Mouse (Mus musculus): ENCODE data around the gene Tmem229b. TPM values are rescaled to one million over a fixed set of nuclear protein-coding genes. Genes with fewer than 3 reads are reported as not detected.
A peak's percentile ranks its signal among the peaks of the same experiment; 100 is the strongest.

The Tmem229b gene
- polyA plus RNA-seq, 1 experiment from 2014 or later = 2.6 TPM

GRCm38 (mm10) chr12:79006076-79006475 is 1.4 kb downstream of the Tmem229b start:
- no peak for ATAC-seq (ENCODE audit: extremely low read depth, insufficient number of reproducible peaks, low FRiP score, low TSS enrichment)

DNA sequence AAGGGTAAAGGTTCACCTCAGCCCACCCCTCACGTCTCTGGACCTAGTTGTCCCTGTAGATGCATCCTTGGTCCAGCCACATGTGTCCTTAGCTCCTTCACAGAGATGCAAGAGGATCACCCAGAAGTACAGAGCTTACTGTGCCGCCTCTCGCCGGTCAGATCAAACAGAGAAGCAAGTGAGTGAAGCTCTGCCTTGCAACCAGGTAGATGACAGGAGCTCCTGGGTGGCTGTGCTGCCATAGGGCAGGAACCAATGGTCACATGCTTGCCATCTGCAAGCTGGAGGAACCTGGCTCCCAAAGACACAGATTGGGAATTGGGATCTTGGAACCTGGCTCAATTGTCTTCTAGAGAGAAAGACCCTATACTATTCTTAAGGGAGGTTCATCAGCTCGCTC is 2.0 kb downstream of the Tmem229b start:
- no peak overlapping the region for H3K4me2 ChIP-seq
- 73% methylated on average over 5 of the region's 5 CpGs for WGBS
- H3K4me3 ChIP-seq = no peak overlapping the region
- H3K27me3 ChIP-seq (replicated peaks) = peaks cover 42% of the 10 kb centered on the region
- peaks cover 9% of the 10 kb centered on the region for H3K4me1 ChIP-seq
- H3K9me3 ChIP-seq = no peaks in the 10 kb centered on the region
- no peak overlapping the region for H3K27ac ChIP-seq (replicated peaks)
- no peaks in the 10 kb centered on the region for H3K36me3 ChIP-seq
- ATAC-seq (ENCODE audit: extremely low read depth, insufficient number of reproducible peaks, low FRiP score, low TSS enrichment) = no peak
- no peak overlapping the region for H3K9ac ChIP-seq

More at GRCm38 (mm10) chr12:79006076-79006475, 1.4 kb downstream of the Tmem229b start:
- 35% methylated on average over 9 of the region's 9 CpGs for WGBS
- no peaks in the 10 kb centered on the region for H3K9me3 ChIP-seq
- peak overlapping the region; percentile 95 for H3K4me2 ChIP-seq
- H3K4me3 ChIP-seq = peak overlapping the region; percentile 97
- peaks cover 42% of the 10 kb centered on the region for H3K27me3 ChIP-seq (replicated peaks)
- no peak overlapping the region for H3K27ac ChIP-seq (replicated peaks)
- peak overlapping the region; percentile 89 for H3K9ac ChIP-seq
- H3K4me1 ChIP-seq = peaks cover 15% of the 10 kb centered on the region
- no peaks in the 10 kb centered on the region for H3K36me3 ChIP-seq

DNA sequence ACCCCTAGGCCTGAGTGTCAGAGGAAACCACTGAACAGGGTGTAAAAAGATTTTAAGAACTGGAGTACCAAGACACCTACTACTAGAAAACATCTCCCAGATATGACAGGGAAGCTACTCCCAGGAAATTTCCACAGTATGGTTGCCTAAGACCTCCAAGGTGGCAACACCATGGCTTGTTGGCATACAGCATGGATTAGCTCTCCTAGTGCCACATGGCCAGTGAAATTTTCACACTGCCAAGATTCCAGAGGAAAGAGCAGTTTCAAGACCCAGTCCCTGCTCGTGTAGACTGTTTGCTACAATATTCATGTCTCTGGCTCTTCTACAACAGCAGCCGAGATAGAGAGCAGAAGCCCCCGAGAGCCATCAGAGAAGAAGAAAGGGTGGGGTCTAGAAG is 4.4 kb downstream of the Tmem229b start:
- Histone ChIP-seq H3K27me3 (replicated peaks) (peaks cover 41% of the 10 kb centered on the region), H3K27ac (replicated peaks) (no peak overlapping the region), H3K9me3 (no peaks in the 10 kb centered on the region), H3K9ac (no peak overlapping the region), H3K4me2 (no peak overlapping the region), H3K36me3 (no peaks in the 10 kb centered on the region), H3K4me3 (no peak overlapping the region), H3K4me1 (peaks cover 9% of the 10 kb centered on the region)
- WGBS = 86% methylated on average over 3 of the region's 3 CpGs
- no peak for ATAC-seq (ENCODE audit: extremely low read depth, insufficient number of reproducible peaks, low FRiP score, low TSS enrichment)

- H3K9ac ChIP-seq = no peak overlapping the region
- H3K9me3 ChIP-seq = no peaks in the 10 kb centered on the region
- 74% methylated on average over 5 of the region's 5 CpGs for WGBS
- no peak for ATAC-seq (ENCODE audit: extremely low read depth, insufficient number of reproducible peaks, low FRiP score, low TSS enrichment)
- H3K4me3 ChIP-seq = no peak overlapping the region
- no peak overlapping the region for H3K27ac ChIP-seq (replicated peaks)
- H3K27me3 ChIP-seq (replicated peaks) = peaks cover 44% of the 10 kb centered on the region
- no peak overlapping the region for H3K4me2 ChIP-seq
- H3K36me3 ChIP-seq = no peaks in the 10 kb centered on the region
- peaks cover 8% of the 10 kb centered on the region for H3K4me1 ChIP-seq
These were observed 5.0 kb downstream of the Tmem229b start for GRCm38 (mm10) chr12:79002406-79002805.

- Histone ChIP-seq H3K9ac (no peak overlapping the region), H3K9me3 (no peaks in the 10 kb centered on the region), H3K27me3 (replicated peaks) (peaks cover 11% of the 10 kb centered on the region; the same call in 1 of the 2 replicates), H3K4me2 (no peak overlapping the region), H3K4me3 (no peak overlapping the region), H3K4me1 (no peaks in the 10 kb centered on the region), H3K27ac (replicated peaks) (no peak overlapping the region), H3K36me3 (no peaks in the 10 kb centered on the region)
- no peak for ATAC-seq (ENCODE audit: extremely low read depth, insufficient number of reproducible peaks, low FRiP score, low TSS enrichment)
- WGBS = 37% methylated on average over 6 of the region's 7 CpGs
These were observed 10.7 kb downstream of the Tmem229b start for GRCm38 (mm10) chr12:78996711-78997110.

GRCm38 (mm10) chr12:78996271-78996670 is 11.2 kb downstream of the Tmem229b start:
- H3K4me3 ChIP-seq = no peak overlapping the region
- no peaks in the 10 kb centered on the region for H3K4me1 ChIP-seq
- WGBS = 82% methylated on average over 4 of the region's 4 CpGs
- no peaks in the 10 kb centered on the region for H3K9me3 ChIP-seq
- H3K9ac ChIP-seq = no peak overlapping the region
- ATAC-seq (ENCODE audit: extremely low read depth, insufficient number of reproducible peaks, low FRiP score, low TSS enrichment) = no peak
- H3K36me3 ChIP-seq = no peaks in the 10 kb centered on the region
- no peak overlapping the region for H3K4me2 ChIP-seq
- peaks cover 11% of the 10 kb centered on the region; the same call in 1 of the 2 replicates for H3K27me3 ChIP-seq (replicated peaks)
- no peak overlapping the region for H3K27ac ChIP-seq (replicated peaks)

GRCm38 (mm10) chr12:78987581-78988081 is 19.8 kb downstream of the Tmem229b start:
- WGBS = 51% methylated on average over 9 of the region's 9 CpGs
- Histone ChIP-seq H3K36me3 (no peaks in the 10 kb centered on the region), H3K27me3 (replicated peaks) (peaks cover 9% of the 10 kb centered on the region; the same call in 1 of the 2 replicates), H3K27ac (replicated peaks) (no peak overlapping the region), H3K4me3 (no peak overlapping the region), H3K9ac (no peak overlapping the region), H3K4me2 (no peak overlapping the region), H3K9me3 (no peaks in the 10 kb centered on the region), H3K4me1 (peaks cover 15% of the 10 kb centered on the region)
- ATAC-seq (ENCODE audit: extremely low read depth, insufficient number of reproducible peaks, low FRiP score, low TSS enrichment) = no peak

GRCm38 (mm10) chr12:78984035-78984432 is 23.4 kb downstream of the Tmem229b start:
- no peak for ATAC-seq (ENCODE audit: extremely low read depth, insufficient number of reproducible peaks, low FRiP score, low TSS enrichment)
- no peaks in the 10 kb centered on the region; the same call in 1 of the 2 replicates for H3K27me3 ChIP-seq (replicated peaks)
- H3K4me2 ChIP-seq = no peak overlapping the region
- WGBS = 23% methylated on average over 3 of the region's 3 CpGs
- no peak overlapping the region for H3K27ac ChIP-seq (replicated peaks)
- H3K9ac ChIP-seq = no peak overlapping the region
- H3K36me3 ChIP-seq = no peaks in the 10 kb centered on the region
- peaks cover 4% of the 10 kb centered on the region for H3K9me3 ChIP-seq
- H3K4me3 ChIP-seq = no peak overlapping the region
- H3K4me1 ChIP-seq = peaks cover 15% of the 10 kb centered on the region

DNA sequence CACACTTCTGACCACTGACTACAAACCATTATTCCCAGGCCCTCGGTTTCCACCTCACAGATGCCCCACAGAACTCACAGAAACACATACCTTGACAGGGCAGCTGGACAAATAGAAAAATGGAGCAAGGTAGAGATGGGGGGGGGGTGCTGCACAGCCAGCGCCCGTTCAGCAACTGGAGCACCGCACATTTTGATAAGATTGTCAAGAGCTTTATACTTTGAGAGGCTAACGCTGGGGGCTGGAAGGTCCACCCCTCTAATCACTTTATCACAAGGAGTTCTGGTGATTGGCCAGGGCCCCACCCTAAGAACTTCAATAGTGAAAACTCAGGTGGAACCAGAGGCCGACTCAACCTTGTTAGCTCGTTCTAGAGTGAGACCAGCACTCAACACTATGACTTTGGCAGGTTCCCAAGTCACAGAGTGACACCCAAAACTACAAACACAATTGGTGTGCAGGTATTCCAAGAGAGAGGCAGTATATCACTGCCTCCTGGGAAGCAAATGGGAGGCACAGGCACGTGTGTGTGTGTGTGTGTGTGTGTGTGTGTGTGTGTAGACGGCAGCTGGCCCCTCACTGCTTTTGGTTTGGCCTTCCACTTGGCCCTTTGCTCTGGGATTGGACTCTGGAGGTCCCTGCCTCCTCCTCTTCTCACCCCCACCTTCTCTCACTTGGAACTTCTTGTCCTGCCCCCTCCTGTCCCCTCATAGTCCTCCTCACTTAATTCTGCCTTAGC is 24.0 kb downstream of the Tmem229b start:
- H3K27me3 ChIP-seq (replicated peaks) = no peaks in the 10 kb centered on the region
- H3K4me2 ChIP-seq = no peak overlapping the region
- peaks cover 7% of the 10 kb centered on the region for H3K9me3 ChIP-seq
- H3K27ac ChIP-seq (replicated peaks) = no peak overlapping the region
- H3K9ac ChIP-seq = no peak overlapping the region
- peaks cover 15% of the 10 kb centered on the region for H3K4me1 ChIP-seq
- no peak overlapping the region for H3K4me3 ChIP-seq
- 35% methylated on average over 9 of the region's 9 CpGs for WGBS
- ATAC-seq (ENCODE audit: extremely low read depth, insufficient number of reproducible peaks, low FRiP score, low TSS enrichment) = no peak
- no peaks in the 10 kb centered on the region for H3K36me3 ChIP-seq

DNA sequence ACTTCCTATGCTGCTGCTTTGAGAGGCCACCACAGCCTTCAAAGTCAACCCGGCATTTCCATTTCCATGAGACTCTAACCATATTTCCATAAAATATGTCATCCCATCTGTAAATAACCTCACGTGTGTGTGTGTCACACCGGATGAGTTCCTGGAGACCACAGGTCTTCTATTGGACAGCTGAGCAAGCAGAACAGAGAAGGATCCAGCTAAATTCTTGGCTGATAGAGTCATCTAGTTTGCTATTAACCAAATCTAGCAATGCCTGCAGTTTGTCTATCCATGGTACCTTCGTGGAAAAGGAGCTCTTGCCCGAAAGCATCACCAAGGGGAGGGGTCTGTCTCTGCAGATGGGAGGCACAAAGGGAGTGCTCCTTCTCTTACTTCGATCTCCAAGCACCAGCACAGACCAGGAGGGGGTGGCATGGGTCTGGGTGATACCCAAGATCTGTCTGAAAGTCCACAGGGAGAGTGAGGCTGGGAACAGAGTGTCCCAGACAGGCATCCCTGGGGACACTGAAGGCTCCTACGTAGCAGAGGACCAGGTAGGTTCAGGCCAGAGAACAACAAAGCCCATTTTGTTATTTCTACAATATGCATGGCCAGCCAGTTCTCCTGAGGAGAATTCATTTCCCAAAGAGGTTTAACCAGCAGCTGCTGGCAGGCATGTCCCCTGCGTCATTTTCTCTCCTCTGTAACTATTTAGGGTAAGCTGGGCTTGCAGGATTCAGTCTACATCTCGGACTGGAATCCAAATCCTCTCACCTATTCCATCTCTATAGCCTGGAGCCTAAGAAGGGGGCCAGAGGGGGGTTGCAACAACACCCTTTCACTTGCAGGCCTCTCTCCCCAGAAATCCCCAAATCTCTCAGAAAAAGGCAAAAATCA is 25.2 kb downstream of the Tmem229b start:
- no peaks in the 10 kb centered on the region for H3K27me3 ChIP-seq (replicated peaks)
- no peak overlapping the region for H3K9ac ChIP-seq
- H3K27ac ChIP-seq (replicated peaks) = no peak overlapping the region
- H3K4me3 ChIP-seq = no peak overlapping the region
- H3K36me3 ChIP-seq = no peaks in the 10 kb centered on the region
- ATAC-seq (ENCODE audit: extremely low read depth, insufficient number of reproducible peaks, low FRiP score, low TSS enrichment) = no peak
- no peak overlapping the region for H3K4me2 ChIP-seq
- H3K4me1 ChIP-seq = peaks cover 19% of the 10 kb centered on the region
- peaks cover 7% of the 10 kb centered on the region for H3K9me3 ChIP-seq
- 66% methylated on average over 9 of the region's 9 CpGs for WGBS

GRCm38 (mm10) chr12:78981131-78981530 is 26.3 kb downstream of the Tmem229b start:
- WGBS = 72% methylated on average over 2 of the region's 2 CpGs

More at GRCm38 (mm10) chr12:78981131-78981530, 26.3 kb downstream of the Tmem229b start:
- no peak overlapping the region for H3K4me3 ChIP-seq
- H3K27me3 ChIP-seq (replicated peaks) = no peaks in the 10 kb centered on the region
- no peak for ATAC-seq (ENCODE audit: extremely low read depth, insufficient number of reproducible peaks, low FRiP score, low TSS enrichment)
- peaks cover 7% of the 10 kb centered on the region for H3K9me3 ChIP-seq
- H3K9ac ChIP-seq = no peak overlapping the region
- H3K36me3 ChIP-seq = no peaks in the 10 kb centered on the region
- no peak overlapping the region for H3K27ac ChIP-seq (replicated peaks)
- H3K4me2 ChIP-seq = no peak overlapping the region
- H3K4me1 ChIP-seq = peaks cover 26% of the 10 kb centered on the region
